Mouse (Mus musculus) cortical plate, adult 2 months (tissue): ENCODE data around the gene Parvb.

ENCODE experiments used
- CTCF ChIP-seq: fragments of 200-500 bp; IDR thresholded peaks from 2 replicates; pipeline ENCODE4 v1.5.1; 2011; ENCODE audit warnings: mild to moderate bottlenecking, control low read depth, low read length; ENCODE audit not compliant: insufficient read depth; ENCODE audit errors: extremely low read depth
- POLR2A ChIP-seq: fragments of 200-500 bp; IDR thresholded peaks from 2 replicates; pipeline ENCODE4 v1.6.1; 2011; ENCODE audit warnings: mild to moderate bottlenecking, low read length, control low read depth; ENCODE audit not compliant: insufficient read depth; ENCODE audit errors: extremely low read depth

DNA sequence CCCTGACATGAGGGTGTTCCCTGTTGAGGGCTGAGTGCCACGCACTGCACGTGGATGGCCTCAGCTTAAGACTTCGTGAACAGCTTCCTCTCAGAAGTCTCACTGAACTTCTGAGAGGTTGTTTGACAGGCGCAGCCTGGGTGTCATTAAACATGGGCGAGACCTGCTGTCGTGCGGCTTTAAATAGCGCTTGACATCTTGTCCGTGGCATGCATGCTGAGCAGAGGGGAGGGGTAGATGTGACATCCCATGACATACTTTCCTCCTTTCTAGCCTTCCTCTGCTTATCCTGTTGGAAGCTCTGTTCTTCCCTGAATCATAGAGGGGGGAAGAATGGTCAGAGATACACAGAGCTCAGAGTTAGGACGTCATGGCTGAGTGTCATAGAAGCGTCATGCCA, 21.9 kb downstream of the Parvb start:
- no peak for TF ChIP-seq CTCF
- no peak for TF ChIP-seq POLR2A
